8 mouse cellular contexts compared by ENCODE assay signal in genomic region chr11:109610795-109611302, GRCm38 (mm10). TPM values are rescaled to one million over a fixed set of nuclear protein-coding genes. Genes with fewer than 3 reads are reported as not detected.
DNase-seq lines count a peak whose midpoint lies in the region; ATAC-seq and TF ChIP-seq lines count a peak whose summit lies in the region.

No protein-coding gene starts in this region.

- peak overlapping the region; percentile 87 for H3K4me3 ChIP-seq in kidney, adult 2 months (ENCODE audit: insufficient read depth, low read depth, low read length)
- H3K4me3 ChIP-seq in bone marrow, adult 2 months (replicated peaks; ENCODE audit: control insufficient read depth, low read depth, low read length), result peak overlapping the region; percentile 90
- H3K4me3 ChIP-seq in hindbrain, embryonic 12.5 days, result peak overlapping the region; percentile 62
- peak overlapping the region; percentile 58 for H3K4me3 ChIP-seq in midbrain, embryonic 13.5 days (replicated peaks)

- TF ChIP-seq CTCF in kidney, adult 2 months (conservative IDR thresholded peaks at IDR 0.05; ENCODE audit: insufficient read depth, insufficient read length, low read depth, low read length), result 0 out of 2 replicates have a peak, but pooled peaks have one; percentile 20
- TF ChIP-seq CTCF in bone marrow, adult 2 months (IDR thresholded peaks at IDR 0.05; ENCODE audit: control insufficient read depth, insufficient read depth, low read length), result no peak; the same call in 1 of the 2 replicates

- H3K27ac ChIP-seq in kidney, adult 2 months (ENCODE audit: insufficient read depth, low read depth, low read length), result peak overlapping the region; percentile 89
- peak overlapping the region; percentile 94 for H3K27ac ChIP-seq in bone marrow, adult 2 months (ENCODE audit: control insufficient read depth, insufficient read depth, low read depth, low read length, poor library complexity)
- peak overlapping the region; percentile 71 for H3K27ac ChIP-seq in hindbrain, embryonic 12.5 days
- H3K27ac ChIP-seq in midbrain, embryonic 13.5 days, result peak overlapping the region; percentile 61; the same call in 1 of the 2 replicates

- no peaks in the 10 kb centered on the region for H3K36me3 ChIP-seq in kidney, adult 2 months (ENCODE audit: control insufficient read depth, insufficient read depth, low read length)
- H3K36me3 ChIP-seq in hindbrain, embryonic 12.5 days, result no peaks in the 10 kb centered on the region
- H3K36me3 ChIP-seq in midbrain, embryonic 13.5 days, result no peaks in the 10 kb centered on the region

- H3K9ac ChIP-seq in hindbrain, embryonic 12.5 days, result peak overlapping the region; percentile 78
- H3K9ac ChIP-seq in midbrain, embryonic 13.5 days (replicated peaks), result peak overlapping the region; percentile 73

- H3K9me3 ChIP-seq in hindbrain, embryonic 12.5 days (replicated peaks), result no peaks in the 10 kb centered on the region
- no peaks in the 10 kb centered on the region for H3K9me3 ChIP-seq in midbrain, embryonic 13.5 days

- intact Hi-C loops in gastrocnemius, postnatal 14 days (cut with DNase I; ENCODE audit: low total_unique reads), result no loop called here

- WGBS in kidney, adult 2 months, result 0% methylated on average over 26 of the region's 26 CpGs
- WGBS in bone marrow, adult 2 months, result under 1% methylated on average over 26 of the region's 26 CpGs
- WGBS in hindbrain, embryonic 12.5 days, result under 1% methylated on average over 26 of the region's 26 CpGs
- WGBS in midbrain, embryonic 13.5 days, result under 1% methylated on average over 26 of the region's 26 CpGs

- no peak for DNase-seq in kidney, adult 2 months
- no peak for DNase-seq in kidney, adult 9 months
- no peak for DNase-seq in gastrocnemius, postnatal 14 days
- DNase-seq in left cerebral cortex, adult 8-10 months (ENCODE audit: low spot score in 2 of 2), result no peak
- DNase-seq in retina, embryonic 14.5 days (ENCODE audit: low spot score), result no peak

- peak overlapping the region; percentile 90 for H3K4me2 ChIP-seq in hindbrain, embryonic 12.5 days (replicated peaks)
- peak overlapping the region; percentile 84 for H3K4me2 ChIP-seq in midbrain, embryonic 13.5 days (replicated peaks)

- no peaks in the 10 kb centered on the region for H3K27me3 ChIP-seq in kidney, adult 2 months (replicated peaks; ENCODE audit: control insufficient read depth, insufficient read depth, low read length)
- H3K27me3 ChIP-seq in hindbrain, embryonic 12.5 days, result 0 out of 2 replicates have a peak, but pooled peaks cover 4% of the 10 kb centered on the region
- 0 out of 2 replicates have a peak, but pooled peaks cover 3% of the 10 kb centered on the region for H3K27me3 ChIP-seq in midbrain, embryonic 13.5 days

- H3K4me1 ChIP-seq in kidney, adult 2 months (ENCODE audit: control insufficient read depth, insufficient read depth, low read length), result peaks cover 13% of the 10 kb centered on the region; the same call in 1 of the 2 replicates
- peaks cover 3% of the 10 kb centered on the region for H3K4me1 ChIP-seq in bone marrow, adult 2 months (ENCODE audit: control insufficient read depth, insufficient read depth, low read length)
- peaks cover 19% of the 10 kb centered on the region for H3K4me1 ChIP-seq in hindbrain, embryonic 12.5 days
- H3K4me1 ChIP-seq in midbrain, embryonic 13.5 days (replicated peaks), result peaks cover 15% of the 10 kb centered on the region

- TF ChIP-seq POLR2A in kidney, adult 2 months (IDR thresholded peaks at IDR 0.05; ENCODE audit: low read depth, low read length), result no peak
- no peak for TF ChIP-seq POLR2A in bone marrow, adult 2 months (IDR thresholded peaks at IDR 0.05; ENCODE audit: borderline replicate concordance, control insufficient read depth, low read depth, low read length)

- no peak for ATAC-seq in hindbrain, embryonic 12.5 days (ENCODE audit: low FRiP score)
- no peak; the same call in 1 of the 2 replicates for ATAC-seq in midbrain, embryonic 13.5 days

RNA-seq across cellular contexts. Expression of gene Wipi1, which starts 0.9 kb away (rescaled TPM):
- polyA plus RNA-seq in kidney, adult 2 months (2012; rRNA removed), result 22.7 and 25.2 TPM in 2 replicates
- 13.3 and 18.3 TPM in 2 replicates for polyA plus RNA-seq in bone marrow, adult 2 months (2011; ENCODE audit: insufficient read depth, insufficient read length, low replicate concordance, missing spikeins)
- 25.1 and 27.5 TPM in 2 replicates for polyA plus RNA-seq in hindbrain, embryonic 12.5 days (2016; fragmentation: Nextera tagmentation; extraction: Ambion mirVana)
- 12.2 and 12.8 TPM in 2 replicates for polyA plus RNA-seq in midbrain, embryonic 13.5 days (2015; fragmentation: Nextera tagmentation; extraction: Ambion mirVana)
- 10 to 100 TPM; 59.7 to 62.2 TPM for total RNA-seq in gastrocnemius, postnatal 14 days (2021)
- 10 to 100 TPM; 20.7 to 22.9 (median 22.0) TPM for total RNA-seq in left cerebral cortex, adult 8-10 months (2022)

RNA-seq across cellular contexts. Expression of gene Prkar1a, which starts 38.4 kb away (rescaled TPM):
- 85.9 and 102 TPM in 2 replicates for polyA plus RNA-seq in kidney, adult 2 months (2012; rRNA removed)
- polyA plus RNA-seq in bone marrow, adult 2 months (2011; ENCODE audit: insufficient read depth, insufficient read length, low replicate concordance, missing spikeins), result 46.3 and 64.2 TPM in 2 replicates
- polyA plus RNA-seq in hindbrain, embryonic 12.5 days (2016; fragmentation: Nextera tagmentation; extraction: Ambion mirVana), result 450 and 504 TPM in 2 replicates
- polyA plus RNA-seq in midbrain, embryonic 13.5 days (2015; fragmentation: Nextera tagmentation; extraction: Ambion mirVana), result 471 and 522 TPM in 2 replicates
- total RNA-seq in gastrocnemius, postnatal 14 days (2021), result 100 to 1,000 TPM; 172 to 199 TPM
- 100 to 1,000 TPM; 569 to 599 (median 583) TPM for total RNA-seq in left cerebral cortex, adult 8-10 months (2022)
